Mouse (Mus musculus): ENCODE data around the gene Skap2. TPM values are rescaled to one million over a fixed set of nuclear protein-coding genes. Genes with fewer than 3 reads are reported as not detected.
A peak's percentile ranks its signal among the peaks of the same experiment; 100 is the strongest.

Skap2 gene
- 68.7 and 71.7 TPM in 2 replicates for polyA plus RNA-seq (2015; fragmentation: Nextera tagmentation; extraction: Ambion mirVana)

GRCm38 (mm10) chr6:52012409-52013244 lies at the start of gene Skap2:
TSS of gene Skap2 (minus strand) at chr6:52012549.
- Histone ChIP-seq H3K36me3 (ENCODE audit: control insufficient read depth, insufficient read depth, low read length) (no peaks in the 10 kb centered on the region), H3K9me3 (ENCODE audit: control insufficient read depth, low read length) (no peaks in the 10 kb centered on the region), H3K4me1 (replicated peaks; ENCODE audit: control insufficient read depth, insufficient read depth, low read length) (no peaks in the 10 kb centered on the region), H3K4me2 (ENCODE audit: low read depth, low read length) (peak within 1 kb of the TSS; percentile 78), H3K27me3 (ENCODE audit: control insufficient read depth, insufficient read depth, low read depth, low read length) (peaks cover 6% of the 10 kb centered on the region; the same call in 1 of the 2 replicates), H3K9ac (ENCODE audit: low read length) (peak within 1 kb of the TSS; percentile 81), H3K4me3 (ENCODE audit: low read length) (peak within 1 kb of the TSS; percentile 79), H3K27ac (ENCODE audit: low read length) (peak within 1 kb of the TSS; percentile 76)
- peak; percentile 98 for ATAC-seq (ENCODE audit: low read depth)
- WGBS = under 1% methylated on average over 51 of the region's 51 CpGs

DNA sequence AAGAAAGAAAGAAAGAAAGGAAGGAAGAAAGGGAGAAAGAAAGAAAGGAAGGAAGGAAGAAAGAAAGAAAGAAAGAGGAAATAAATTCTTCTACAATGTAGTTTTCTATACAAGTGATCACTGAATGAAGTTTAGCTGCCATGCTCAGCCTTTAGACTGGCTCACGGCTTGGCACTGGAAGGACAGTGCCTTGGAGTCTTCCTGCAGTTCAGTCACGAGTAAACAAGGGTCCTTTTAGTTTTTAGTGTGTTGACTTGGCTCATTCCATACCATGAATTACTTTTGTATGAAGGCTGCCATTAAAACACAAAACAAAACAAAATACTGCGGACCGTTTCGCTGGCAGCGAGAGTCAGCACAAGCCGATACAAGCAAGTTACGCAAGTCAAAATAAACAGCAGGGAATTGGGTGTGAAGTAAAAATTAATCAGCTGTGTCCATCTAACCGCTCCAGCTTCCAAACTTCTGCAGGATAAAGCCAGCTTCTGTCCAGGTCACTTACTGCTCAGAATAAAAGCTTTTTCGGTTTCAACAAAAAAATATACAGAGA lies 46.6 kb upstream of the Skap2 start:
- peaks cover 2% of the 10 kb centered on the region; the same call in 1 of the 2 replicates for H3K4me1 ChIP-seq (replicated peaks; ENCODE audit: control insufficient read depth, insufficient read depth, low read length)
- peak overlapping the region; percentile 38 for H3K4me2 ChIP-seq (ENCODE audit: low read depth, low read length)
- 29% methylated on average over 10 of the region's 10 CpGs for WGBS
- no peaks in the 10 kb centered on the region for H3K9me3 ChIP-seq (ENCODE audit: control insufficient read depth, low read length)
- ATAC-seq (ENCODE audit: low read depth) = peak; percentile 54; the same call in 1 of the 2 replicates
- no peak overlapping the region for H3K4me3 ChIP-seq (ENCODE audit: low read length)
- no peaks in the 10 kb centered on the region for H3K27me3 ChIP-seq (ENCODE audit: control insufficient read depth, insufficient read depth, low read depth, low read length)
- H3K9ac ChIP-seq (ENCODE audit: low read length) = peak overlapping the region; percentile 19; the same call in 1 of the 2 replicates
- H3K27ac ChIP-seq (ENCODE audit: low read length) = peak overlapping the region; percentile 53
- H3K36me3 ChIP-seq (ENCODE audit: control insufficient read depth, insufficient read depth, low read length) = no peaks in the 10 kb centered on the region

DNA sequence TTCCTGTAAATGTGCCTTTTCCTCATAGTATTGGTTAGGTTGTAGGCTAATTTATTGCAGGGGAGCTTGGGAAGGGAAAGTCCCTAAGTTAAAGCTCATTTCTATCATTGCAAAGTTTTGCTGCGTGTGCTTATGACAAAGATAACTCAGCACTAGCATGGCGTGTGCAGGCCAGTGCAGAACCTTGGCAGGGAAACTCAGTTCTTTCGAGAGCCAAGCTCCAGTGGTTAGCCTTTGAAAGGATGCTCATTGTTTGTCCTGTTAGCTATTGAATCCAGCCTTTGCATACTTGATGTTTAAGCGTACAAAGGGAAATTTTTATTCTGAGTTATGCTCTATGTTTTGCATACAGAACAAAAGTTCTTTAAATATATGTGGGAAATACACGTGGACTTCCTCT lies 45.8 kb upstream of the Skap2 start:
- no peak overlapping the region for H3K4me2 ChIP-seq (ENCODE audit: low read depth, low read length)
- 38% methylated on average over 5 of the region's 5 CpGs for WGBS
- no peak overlapping the region for H3K27ac ChIP-seq (ENCODE audit: low read length)
- H3K9ac ChIP-seq (ENCODE audit: low read length) = no peak overlapping the region
- H3K4me1 ChIP-seq (replicated peaks; ENCODE audit: control insufficient read depth, insufficient read depth, low read length) = no peaks in the 10 kb centered on the region
- no peak overlapping the region for H3K4me3 ChIP-seq (ENCODE audit: low read length)
- H3K27me3 ChIP-seq (ENCODE audit: control insufficient read depth, insufficient read depth, low read depth, low read length) = no peaks in the 10 kb centered on the region
- no peaks in the 10 kb centered on the region for H3K9me3 ChIP-seq (ENCODE audit: control insufficient read depth, low read length)
- no peaks in the 10 kb centered on the region for H3K36me3 ChIP-seq (ENCODE audit: control insufficient read depth, insufficient read depth, low read length)
- ATAC-seq (ENCODE audit: low read depth) = peak; percentile 39; the same call in 1 of the 2 replicates

GRCm38 (mm10) chr6:52053567-52054561 lies 41.5 kb upstream of the Skap2 start:
- no peak overlapping the region for H3K27ac ChIP-seq (ENCODE audit: low read length)
- no peak for ATAC-seq (ENCODE audit: low read depth)
- H3K4me3 ChIP-seq (ENCODE audit: low read length) = no peak overlapping the region

GRCm38 (mm10) chr6:52050062-52050461 lies 37.7 kb upstream of the Skap2 start:
- Histone ChIP-seq H3K4me2 (ENCODE audit: low read depth, low read length) (no peak overlapping the region), H3K27ac (ENCODE audit: low read length) (no peak overlapping the region), H3K9ac (ENCODE audit: low read length) (no peak overlapping the region), H3K36me3 (ENCODE audit: control insufficient read depth, insufficient read depth, low read length) (no peaks in the 10 kb centered on the region), H3K4me3 (ENCODE audit: low read length) (no peak overlapping the region), H3K27me3 (ENCODE audit: control insufficient read depth, insufficient read depth, low read depth, low read length) (no peaks in the 10 kb centered on the region), H3K9me3 (ENCODE audit: control insufficient read depth, low read length) (no peaks in the 10 kb centered on the region), H3K4me1 (replicated peaks; ENCODE audit: control insufficient read depth, insufficient read depth, low read length) (no peaks in the 10 kb centered on the region)
- whole genome bisulfite sequencing = 49% methylated on average over 12 of the region's 12 CpGs
- no peak for ATAC-seq (ENCODE audit: low read depth)

More at GRCm38 (mm10) chr6:52053567-52054561, 41.5 kb upstream of the Skap2 start:
- no peak overlapping the region for H3K9ac ChIP-seq (ENCODE audit: low read length)
- no peaks in the 10 kb centered on the region for H3K27me3 ChIP-seq (ENCODE audit: control insufficient read depth, insufficient read depth, low read depth, low read length)
- H3K4me2 ChIP-seq (ENCODE audit: low read depth, low read length) = no peak overlapping the region
- H3K36me3 ChIP-seq (ENCODE audit: control insufficient read depth, insufficient read depth, low read length) = no peaks in the 10 kb centered on the region
- no peaks in the 10 kb centered on the region for H3K9me3 ChIP-seq (ENCODE audit: control insufficient read depth, low read length)
- WGBS = 70% methylated on average over 15 of the region's 15 CpGs
- no peaks in the 10 kb centered on the region for H3K4me1 ChIP-seq (replicated peaks; ENCODE audit: control insufficient read depth, insufficient read depth, low read length)

DNA sequence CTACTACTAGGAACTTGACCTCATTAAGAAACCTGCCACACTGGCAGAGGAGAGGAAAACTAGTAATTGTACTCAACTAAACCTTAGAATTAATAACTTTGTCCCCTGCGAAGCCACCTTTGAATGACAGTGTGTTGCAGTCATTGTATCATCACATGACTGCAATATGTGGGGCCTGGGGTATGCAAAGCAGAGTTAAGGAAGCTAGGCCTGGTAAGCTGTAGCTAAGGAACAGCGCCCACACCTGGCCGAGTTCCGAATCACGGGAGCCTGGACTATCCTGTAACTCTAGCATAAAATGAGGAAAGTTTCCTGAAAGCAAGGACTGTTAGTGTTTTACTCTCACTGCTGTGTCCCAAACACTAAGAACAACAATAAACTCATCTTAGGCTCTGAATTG lies 33.2 kb upstream of the Skap2 start:
- no peak for ATAC-seq (ENCODE audit: low read depth)
- Histone ChIP-seq H3K27ac (ENCODE audit: low read length) (no peak overlapping the region), H3K9ac (ENCODE audit: low read length) (no peak overlapping the region), H3K27me3 (ENCODE audit: control insufficient read depth, insufficient read depth, low read depth, low read length) (no peaks in the 10 kb centered on the region), H3K4me3 (ENCODE audit: low read length) (no peak overlapping the region), H3K9me3 (ENCODE audit: control insufficient read depth, low read length) (no peaks in the 10 kb centered on the region), H3K36me3 (ENCODE audit: control insufficient read depth, insufficient read depth, low read length) (no peaks in the 10 kb centered on the region), H3K4me2 (ENCODE audit: low read depth, low read length) (no peak overlapping the region), H3K4me1 (replicated peaks; ENCODE audit: control insufficient read depth, insufficient read depth, low read length) (no peaks in the 10 kb centered on the region)
- WGBS = 62% methylated on average over 5 of the region's 5 CpGs

DNA sequence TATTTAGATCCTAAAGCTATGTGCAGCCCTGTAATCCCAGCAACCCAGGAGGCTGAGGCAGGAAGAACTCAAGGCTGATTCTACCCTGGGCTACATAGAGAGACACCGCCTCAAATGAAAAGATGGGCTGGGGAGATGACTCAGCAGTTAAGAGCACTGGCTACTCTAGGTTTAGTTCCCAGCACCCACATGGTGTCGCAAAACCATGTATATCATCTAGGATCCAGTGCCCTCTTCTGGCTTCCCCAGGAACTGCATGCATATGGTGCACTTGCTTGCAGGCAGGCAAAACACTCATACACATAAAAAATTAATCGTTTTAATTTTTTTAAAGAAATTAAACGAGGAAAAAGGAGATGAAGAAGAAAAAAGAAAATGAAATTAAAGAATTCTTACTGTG lies 23.7 kb upstream of the Skap2 start:
- H3K27me3 ChIP-seq (ENCODE audit: control insufficient read depth, insufficient read depth, low read depth, low read length) = no peaks in the 10 kb centered on the region
- H3K36me3 ChIP-seq (ENCODE audit: control insufficient read depth, insufficient read depth, low read length) = no peaks in the 10 kb centered on the region
- WGBS = 86% methylated on average over 4 of the region's 4 CpGs
- H3K27ac ChIP-seq (ENCODE audit: low read length) = no peak overlapping the region
- no peak for ATAC-seq (ENCODE audit: low read depth)
- no peak overlapping the region for H3K4me3 ChIP-seq (ENCODE audit: low read length)
- peaks cover 4% of the 10 kb centered on the region for H3K9me3 ChIP-seq (ENCODE audit: control insufficient read depth, low read length)
- no peak overlapping the region for H3K4me2 ChIP-seq (ENCODE audit: low read depth, low read length)
- no peak overlapping the region for H3K9ac ChIP-seq (ENCODE audit: low read length)
- 0 out of 2 replicates have a peak, but pooled peaks cover 2% of the 10 kb centered on the region for H3K4me1 ChIP-seq (replicated peaks; ENCODE audit: control insufficient read depth, insufficient read depth, low read length)

GRCm38 (mm10) chr6:52031181-52031580 lies 18.8 kb upstream of the Skap2 start:
- WGBS = 39% methylated on average over 7 of the region's 7 CpGs

More at GRCm38 (mm10) chr6:52031181-52031580, 18.8 kb upstream of the Skap2 start:
- H3K4me2 ChIP-seq (ENCODE audit: low read depth, low read length) = no peak overlapping the region
- no peaks in the 10 kb centered on the region for H3K36me3 ChIP-seq (ENCODE audit: control insufficient read depth, insufficient read depth, low read length)
- H3K9ac ChIP-seq (ENCODE audit: low read length) = no peak overlapping the region
- no peak for ATAC-seq (ENCODE audit: low read depth)
- 0 out of 2 replicates have a peak, but pooled peaks cover 2% of the 10 kb centered on the region for H3K4me1 ChIP-seq (replicated peaks; ENCODE audit: control insufficient read depth, insufficient read depth, low read length)
- H3K4me3 ChIP-seq (ENCODE audit: low read length) = no peak overlapping the region
- H3K27me3 ChIP-seq (ENCODE audit: control insufficient read depth, insufficient read depth, low read depth, low read length) = no peaks in the 10 kb centered on the region
- peaks cover 8% of the 10 kb centered on the region for H3K9me3 ChIP-seq (ENCODE audit: control insufficient read depth, low read length)
- no peak overlapping the region for H3K27ac ChIP-seq (ENCODE audit: low read length)

Data from lung, embryonic 16.5 days (tissue).